Mouse (Mus musculus) embryonic facial prominence, embryonic 12.5 days (tissue): ENCODE data around the gene Tmeff2. TPM values are rescaled to one million over a fixed set of nuclear protein-coding genes. Genes with fewer than 3 reads are reported as not detected.

Source experiments
- microRNA-seq: library from miRNA; unstranded; fragments of <30 nt; microRNA quantifications from one replicate; pipeline ENCODE4, GENCODE M21; 2017
- polyA plus RNA-seq: library from polyadenylated mRNA; unstranded; fragments of >200 nt; fragmentation: Nextera tagmentation; extraction: Ambion mirVana; gene quantifications from 2 replicates; pipeline ENCODE4 v1.2.1, GENCODE M21; 2016

The Tmeff2 gene
- polyA plus RNA-seq, 1 experiment from 2014 or later, result 12.4 TPM

Small RNAs within 50 kb of the gene (microRNA-seq; reads per million reads assigned to microRNA genes)
- not detected for gene Gm25736
